Mouse (Mus musculus) CD4-positive, CD25-positive, alpha-beta regulatory T cell, adult 4 months (primary cell): ENCODE results near the gene Cemip2. TPM values are rescaled to one million over a fixed set of nuclear protein-coding genes. Genes with fewer than 3 reads are reported as not detected.
A peak's percentile ranks its signal among the peaks of the same experiment; 100 is the strongest.

Experiments used
- ATAC-seq: one replicate; pipeline ENCODE4 v1.8.0; 2017
- polyA plus RNA-seq, 2 experiments: library from polyadenylated mRNA; unstranded; fragments of 100-300 nt; shearing (Covaris generic); gene quantifications; one replicate each; pipeline ENCODE4 v1.2.1; 2017

The Cemip2 gene
- polyA plus RNA-seq, 2 experiments from 2014 or later: 4.5 to 5.4 TPM

- ATAC-seq: no peak
Observed at GRCm38 (mm10) chr19:21780663-21781062, 2.5 kb downstream of the Cemip2 start.

GRCm38 (mm10) chr19:21781066-21781786 lies 3.1 kb downstream of the Cemip2 start:
- ATAC-seq: no peak

DNA sequence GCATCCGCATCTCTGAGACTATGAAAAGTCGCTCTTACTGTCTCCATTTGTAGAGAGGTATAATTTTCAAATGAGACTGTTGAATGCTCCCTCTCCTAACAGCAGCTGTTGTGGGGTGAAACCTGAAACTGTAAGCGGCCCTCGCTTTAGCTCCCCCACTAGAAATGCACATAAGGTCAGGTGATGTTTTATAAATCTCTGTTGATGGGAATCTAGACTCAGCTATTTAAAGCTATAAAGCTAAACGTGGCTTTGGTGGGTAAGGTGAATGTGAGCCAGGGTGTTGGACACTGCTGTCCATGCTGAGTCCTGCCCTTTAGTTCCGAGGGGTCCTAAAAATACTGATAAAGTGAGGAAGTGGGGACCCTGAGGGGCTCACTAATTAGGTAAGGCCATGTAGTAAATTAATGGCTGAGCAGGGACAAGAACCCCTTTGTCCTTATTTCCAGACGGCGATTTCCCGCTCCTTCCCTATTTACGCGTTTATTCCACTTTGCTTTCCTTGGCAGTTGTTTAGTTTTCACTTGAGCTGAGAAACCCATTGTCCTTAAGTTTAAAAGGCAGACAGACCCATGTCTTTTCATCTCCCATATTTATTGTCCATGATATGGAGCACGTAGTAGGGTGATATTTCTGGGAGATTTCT lies 3.8 kb downstream of the Cemip2 start:
- ATAC-seq: no peak

- ATAC-seq: no peak
Observed at GRCm38 (mm10) chr19:21783717-21784116, 5.6 kb downstream of the Cemip2 start.

DNA sequence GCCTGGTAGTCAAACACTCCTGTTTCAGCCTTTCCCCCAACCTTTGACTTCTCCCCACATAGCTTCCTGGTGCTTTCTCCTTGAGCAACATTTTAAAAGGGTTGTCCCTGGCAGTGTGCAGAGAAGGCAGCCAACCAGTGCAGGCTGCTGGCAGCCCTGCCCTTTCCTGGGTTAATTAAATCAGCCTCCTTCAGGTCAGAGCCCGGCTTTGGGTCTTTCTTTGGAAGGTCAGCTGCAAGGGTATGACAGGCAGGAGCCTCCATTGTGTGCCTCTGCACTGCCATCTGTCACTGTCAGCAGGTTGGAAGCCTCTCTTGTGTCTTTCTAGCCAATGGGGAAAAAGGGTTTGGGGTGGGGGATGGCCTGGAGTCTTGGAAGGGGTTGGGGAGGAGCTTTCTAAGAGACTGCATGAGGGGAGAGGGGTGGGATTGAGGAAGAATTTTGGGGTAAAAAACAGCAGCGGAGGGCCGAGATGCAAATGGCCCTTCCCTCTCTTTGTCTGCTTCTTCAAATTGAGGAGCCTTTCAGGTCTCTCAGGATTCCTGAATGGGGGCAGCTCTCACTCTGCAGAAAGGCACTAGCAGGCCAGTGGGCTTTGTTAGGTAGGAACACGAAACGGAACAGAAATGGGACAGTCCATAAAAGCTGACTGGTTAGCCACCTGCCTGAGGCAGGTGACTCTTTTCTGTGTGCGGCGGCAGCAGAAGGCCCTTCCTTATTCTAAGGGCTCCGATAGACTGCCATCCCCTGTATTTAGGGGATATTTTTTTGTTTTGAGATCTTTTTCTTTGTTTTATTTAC lies 6.4 kb downstream of the Cemip2 start:
- ATAC-seq: no peak

DNA sequence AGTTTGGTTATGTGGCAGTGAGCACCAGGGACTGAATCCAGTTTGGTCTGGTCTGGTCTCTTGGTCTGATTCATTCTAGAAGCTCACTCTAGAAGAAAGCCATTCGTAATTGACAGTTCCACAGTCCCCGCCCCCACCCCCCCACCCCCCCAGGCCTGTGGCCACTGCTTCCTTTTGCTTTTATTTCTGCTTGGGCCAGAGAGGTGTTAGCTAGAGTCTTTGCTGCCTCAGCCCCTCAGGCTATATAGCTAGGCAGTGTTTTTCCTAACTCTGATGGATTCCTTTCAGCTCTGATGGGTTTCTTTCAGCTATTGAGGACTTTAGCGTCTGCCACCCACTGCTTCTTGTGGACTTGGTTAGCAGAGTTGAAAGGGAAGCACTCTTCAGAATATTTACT lies 7.0 kb downstream of the Cemip2 start:
- no peak for ATAC-seq

- no peak for ATAC-seq
Observed at GRCm38 (mm10) chr19:21787004-21787480, 8.9 kb downstream of the Cemip2 start.

DNA sequence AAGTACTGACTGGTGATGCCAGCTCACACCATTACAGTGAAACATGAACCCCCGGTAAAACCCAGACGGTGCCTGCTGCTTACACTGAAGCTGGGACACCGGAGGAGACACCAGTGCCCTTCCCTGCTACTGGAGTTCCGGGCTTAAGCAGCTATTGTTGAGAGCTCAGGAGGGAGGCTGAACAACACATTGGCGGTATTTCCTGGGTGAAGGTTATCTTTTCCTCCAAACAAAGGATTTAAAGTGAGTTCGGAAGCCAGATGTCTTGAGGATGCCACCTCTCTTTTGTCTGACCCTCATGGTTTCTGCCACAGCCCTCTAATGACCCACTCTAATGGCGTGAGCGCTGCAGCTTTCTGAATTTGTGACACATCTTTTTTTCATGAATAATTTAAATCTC lies 10.9 kb downstream of the Cemip2 start:
- ATAC-seq: no peak

- no peak for ATAC-seq
Observed at GRCm38 (mm10) chr19:21789676-21790075, 11.5 kb downstream of the Cemip2 start.

GRCm38 (mm10) chr19:21791386-21791785 lies 13.2 kb downstream of the Cemip2 start:
- no peak for ATAC-seq

DNA sequence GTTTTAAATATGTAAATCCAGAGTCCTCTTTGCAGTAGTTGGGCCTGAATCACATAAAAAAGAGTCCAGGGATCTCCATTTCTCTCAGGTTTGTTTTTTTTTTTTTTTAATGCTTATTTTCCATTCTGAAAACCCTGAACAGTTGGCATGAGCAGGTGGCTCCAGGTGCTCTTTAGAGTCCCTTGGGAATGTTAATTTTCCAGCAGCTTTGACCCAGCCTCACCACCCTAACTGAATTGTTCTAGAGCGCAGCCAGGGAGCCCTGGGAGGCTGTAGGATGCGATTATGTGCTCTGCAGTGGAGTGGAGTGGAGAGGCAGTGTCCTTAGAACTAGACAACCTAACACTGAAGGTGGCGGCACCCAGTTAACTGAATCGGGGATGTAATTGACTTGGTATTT lies 13.7 kb downstream of the Cemip2 start:
- ATAC-seq: no peak

DNA sequence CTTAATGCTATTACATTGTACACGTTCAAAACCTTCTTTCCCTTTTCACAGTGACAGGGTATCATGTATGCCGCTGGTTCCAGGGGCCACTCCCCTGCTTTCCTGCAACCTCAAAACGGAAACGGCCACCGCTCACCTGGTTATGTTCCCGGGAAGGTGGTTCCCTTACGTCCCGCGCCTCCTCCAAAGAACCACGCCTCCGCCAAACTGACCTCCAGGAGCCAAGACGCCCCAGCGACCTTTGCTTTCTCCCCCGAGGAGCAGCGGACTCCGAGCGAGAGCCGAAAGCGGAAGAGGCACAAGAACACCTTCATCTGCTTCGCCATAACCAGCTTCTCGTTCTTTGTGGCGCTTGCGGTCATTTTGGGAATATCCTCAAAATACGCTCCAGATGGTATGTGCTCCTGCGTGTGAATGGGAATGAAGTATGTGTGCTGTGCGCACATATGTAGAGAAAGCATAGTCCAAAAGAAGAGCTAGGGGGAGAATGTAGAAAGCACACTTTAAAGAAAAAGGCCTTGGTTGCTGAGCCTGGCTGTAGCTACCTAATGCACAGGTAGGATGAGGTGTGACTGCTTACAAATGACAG lies 14.5 kb downstream of the Cemip2 start:
- no peak for ATAC-seq

- no peak for ATAC-seq
Observed at GRCm38 (mm10) chr19:21794569-21794968, 16.4 kb downstream of the Cemip2 start.

DNA sequence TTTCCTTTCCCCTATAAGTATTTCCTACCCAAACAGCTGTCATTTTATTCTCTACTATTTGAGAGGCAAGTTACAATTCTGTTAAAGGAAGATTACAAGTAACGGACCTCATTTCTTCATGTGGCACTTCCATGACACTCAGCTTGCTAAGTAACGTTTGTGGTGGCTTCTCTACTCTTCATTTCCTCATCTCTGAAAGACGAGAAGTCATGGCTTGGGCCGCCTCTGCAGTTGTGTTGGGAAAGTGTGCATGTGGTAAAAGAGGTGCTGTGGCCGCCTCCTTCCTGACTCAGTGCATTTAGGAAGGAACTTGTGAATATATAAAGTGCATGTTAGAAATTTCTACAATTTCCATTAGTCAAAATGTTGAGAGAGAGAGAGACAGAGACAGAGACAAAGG lies 18.2 kb downstream of the Cemip2 start:
- ATAC-seq: no peak

- ATAC-seq: no peak
Observed at GRCm38 (mm10) chr19:21798700-21799099, 20.6 kb downstream of the Cemip2 start.

GRCm38 (mm10) chr19:21799410-21800373 lies 21.6 kb downstream of the Cemip2 start:
- no peak for ATAC-seq

DNA sequence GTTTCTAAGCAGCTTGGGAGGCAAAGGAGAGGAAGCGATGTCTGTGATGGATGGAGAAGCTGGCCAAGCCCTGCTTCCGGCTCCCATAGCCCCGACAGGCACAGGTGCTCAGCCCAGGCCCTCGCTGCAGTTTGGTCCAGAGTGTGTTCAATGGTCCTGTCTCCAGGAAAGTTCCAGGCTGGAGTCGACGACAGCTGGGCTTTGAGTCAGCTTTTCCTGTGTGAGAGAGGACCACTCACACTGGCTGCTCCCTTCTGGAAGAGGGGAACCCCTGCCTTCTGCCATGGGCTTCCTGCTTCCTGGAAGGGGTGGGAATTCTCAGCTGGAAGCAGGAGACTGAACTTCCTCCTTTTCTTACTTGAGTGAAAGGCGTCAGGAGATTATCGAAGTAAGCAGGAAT lies 26.3 kb downstream of the Cemip2 start:
- no peak for ATAC-seq

GRCm38 (mm10) chr19:21805305-21805704 lies 27.2 kb downstream of the Cemip2 start:
- no peak for ATAC-seq

GRCm38 (mm10) chr19:21810135-21810534 lies 32.0 kb downstream of the Cemip2 start:
- ATAC-seq: peak; percentile 41

GRCm38 (mm10) chr19:21813560-21813959 lies 35.4 kb downstream of the Cemip2 start:
- ATAC-seq: no peak

GRCm38 (mm10) chr19:21814433-21815020 lies 36.4 kb downstream of the Cemip2 start:
- no peak for ATAC-seq
